Mouse (Mus musculus): ENCODE results near the gene Gm10647. TPM values are rescaled to one million over a fixed set of nuclear protein-coding genes. Genes with fewer than 3 reads are reported as not detected.

Gm10647 gene
- total RNA-seq, 2 experiments from 2014 or later, result not detected

Other genes with a start within 250 kb of the Gm10647 start
- 10 to 100 TPM; 14.4 to 19.6 TPM for gene Usp3, start 203.9 kb upstream of the Gm10647 start, total RNA-seq (2021)
- not detected for gene Car12, start 83.4 kb upstream of the Gm10647 start, total RNA-seq (2021)
- gene Aph1b, start 1.5 kb upstream of the Gm10647 start, total RNA-seq (2021), result 1 to 10 TPM; 5.7 to 6.2 TPM
- 1 to 10 TPM in 1 of 2 experiments, under 1 TPM in 1; 0.72 to 2.6 TPM for gene Aph1c, start 37.7 kb downstream of the Gm10647 start, total RNA-seq (2021)
- 10 to 100 TPM in 1 of 2 experiments, 1 to 10 TPM in 1; 8.8 to 10.4 TPM for gene Rab8b, start 122.6 kb downstream of the Gm10647 start, total RNA-seq (2021)
- gene Rps27l, start 149.0 kb downstream of the Gm10647 start, total RNA-seq (2021), result 100 to 1,000 TPM; 151 to 172 TPM
- 10 to 100 TPM; 23.2 to 24.4 TPM for gene Lactb, start 178.4 kb downstream of the Gm10647 start, total RNA-seq (2021)